Mouse (Mus musculus) erythroid progenitor cell, adult 5-6 weeks (primary cell): Measurements from ENCODE around the gene Cep97. TPM values are rescaled to one million over a fixed set of nuclear protein-coding genes. Genes with fewer than 3 reads are reported as not detected.
A peak's percentile ranks its signal among the peaks of the same experiment; 100 is the strongest.
"Not testable (repeated sequence)": the region's sequence is repeated elsewhere in the genome, so short reads cannot be mapped to it uniquely, and the experiment has no call there.

Source experiments
- ATAC-seq: replicated peaks from 2 replicates; pipeline ENCODE4 v1.8.0; 2016; ENCODE audit warnings: moderate number of reproducible peaks, mild to moderate bottlenecking, moderate TSS enrichment, inconsistent platforms; ENCODE audit not compliant: poor library complexity, low FRiP score, severe bottlenecking
- total RNA-seq, 2 experiments: library from RNA; stranded (forward) in 1 of 2; stranded (reverse) in 1 of 2; fragments of 150-400 nt in 1 of 2; fragments of 186-747, 209-891 nt in 1 of 2; gene quantifications; 2 replicates each; pipeline versions ENCODE4 v1.2.3 to v1.2.4; 2015 to 2017; ENCODE audit warnings: low replicate concordance in 2 of 2

The Cep97 gene
- total RNA-seq, 2 experiments from 2014 or later = 18.2 to 28.1 TPM

DNA sequence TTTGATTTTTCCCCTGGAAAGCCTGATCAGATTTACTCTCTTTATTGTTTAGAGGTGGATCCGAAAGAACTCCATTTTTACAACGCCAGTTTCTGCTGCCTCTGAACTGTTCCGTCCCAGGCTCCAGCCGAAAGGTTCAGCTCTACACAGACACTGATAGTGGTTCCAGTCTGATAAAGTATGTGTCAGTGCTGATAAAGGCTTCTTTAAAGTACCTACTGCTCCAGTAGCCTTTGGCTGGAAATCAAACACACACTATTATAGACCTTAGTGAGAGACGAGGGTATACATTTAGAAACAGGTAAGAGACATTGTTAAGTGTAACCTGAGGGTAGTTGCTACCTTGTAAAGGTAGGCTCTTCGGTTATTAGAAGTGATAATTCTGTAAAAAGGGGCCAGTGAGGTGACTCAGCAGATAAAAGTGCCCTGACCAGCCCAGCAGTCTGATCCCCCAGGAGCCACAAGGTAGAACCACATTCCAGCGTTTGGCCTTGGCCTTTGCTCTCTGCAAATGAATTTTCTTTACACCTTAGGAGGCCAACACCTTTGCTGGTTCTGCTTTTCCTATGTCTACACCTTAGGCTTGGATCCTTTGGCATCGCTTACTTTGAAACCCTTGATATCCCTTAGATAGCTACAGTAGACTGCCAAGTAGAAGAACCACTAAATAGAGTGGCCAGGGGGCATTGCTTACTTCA is 41.1 kb downstream of the Cep97 start:
- no peak for ATAC-seq

- ATAC-seq = no peak
These were observed 42.2 kb downstream of the Cep97 start for GRCm38 (mm10) chr16:55892484-55892883.

DNA sequence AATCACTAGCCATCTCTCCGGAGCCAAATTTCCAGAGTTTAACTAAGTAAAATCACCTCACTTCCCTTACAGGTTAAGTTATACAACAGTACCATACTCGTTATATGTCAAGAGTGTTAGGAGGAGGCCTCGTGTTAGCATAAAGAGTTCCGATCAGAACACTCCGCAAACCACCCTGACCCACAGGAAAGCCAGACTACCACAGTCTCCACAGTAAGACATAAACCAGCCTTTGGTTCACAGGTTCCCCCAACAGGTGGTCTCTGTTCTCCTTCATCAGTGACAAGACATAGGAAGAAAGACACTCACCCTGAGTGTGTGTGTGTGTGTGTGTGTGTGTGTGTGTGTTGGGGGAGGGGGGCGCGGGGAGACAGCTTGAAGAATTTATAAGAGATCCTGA is 43.3 kb downstream of the Cep97 start:
- no peak for ATAC-seq

DNA sequence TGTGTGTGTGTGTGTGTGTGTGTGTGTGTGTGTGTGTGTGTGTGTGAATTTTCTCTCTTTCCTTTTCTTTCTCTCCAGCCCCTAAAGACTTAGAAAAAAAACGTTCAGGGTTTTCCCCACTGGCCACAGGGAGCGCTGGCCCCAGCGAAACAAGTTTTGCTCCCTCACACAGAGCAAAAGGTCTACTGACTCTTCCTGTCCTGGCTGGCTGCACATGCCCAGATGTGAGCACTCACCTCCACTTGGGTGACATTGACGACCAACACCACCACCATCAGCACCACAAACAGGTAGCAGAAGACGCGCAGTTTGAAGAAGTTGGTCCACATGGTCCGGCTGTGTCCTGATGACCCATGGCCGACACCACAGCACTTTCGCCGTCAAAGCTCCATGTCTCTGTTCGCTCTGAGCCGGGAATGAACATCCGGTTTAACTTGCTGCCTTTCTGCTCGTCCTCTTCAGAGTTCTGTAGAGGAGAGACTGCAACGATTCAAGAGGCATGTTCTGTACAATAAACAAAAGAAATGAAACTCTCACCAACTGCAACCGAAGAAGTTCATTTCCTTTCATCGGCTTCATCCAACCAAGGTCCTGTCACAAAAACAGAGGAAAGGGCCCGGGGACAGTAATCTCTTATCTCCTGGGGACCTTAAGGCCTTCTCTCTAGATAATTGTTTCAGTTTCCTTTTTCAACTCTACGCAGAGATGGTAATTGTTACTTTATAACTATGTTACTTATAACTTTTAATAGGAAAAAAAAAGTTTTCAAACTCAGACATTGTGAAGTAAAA is 44.1 kb downstream of the Cep97 start:
- no peak for ATAC-seq

GRCm38 (mm10) chr16:55889451-55889850 is 45.2 kb downstream of the Cep97 start:
- ATAC-seq = no peak

DNA sequence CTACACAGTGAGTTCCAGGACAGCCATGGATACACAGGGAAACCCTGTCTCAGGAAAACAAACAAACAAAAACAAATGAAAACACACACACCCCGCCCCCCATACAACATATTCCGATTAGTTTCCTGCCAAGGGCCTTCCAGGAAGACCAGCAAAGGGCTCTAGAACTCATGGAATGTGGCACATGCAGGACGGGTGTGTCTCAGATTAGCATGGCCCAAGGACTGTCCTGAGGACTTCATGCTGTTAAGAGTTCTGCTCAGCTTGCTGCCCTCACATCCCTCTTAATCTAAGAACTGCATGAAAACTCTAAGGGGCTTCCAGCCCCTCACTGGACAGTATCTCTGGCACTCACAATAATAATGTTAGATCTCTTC is 46.1 kb downstream of the Cep97 start:
- no peak for ATAC-seq

DNA sequence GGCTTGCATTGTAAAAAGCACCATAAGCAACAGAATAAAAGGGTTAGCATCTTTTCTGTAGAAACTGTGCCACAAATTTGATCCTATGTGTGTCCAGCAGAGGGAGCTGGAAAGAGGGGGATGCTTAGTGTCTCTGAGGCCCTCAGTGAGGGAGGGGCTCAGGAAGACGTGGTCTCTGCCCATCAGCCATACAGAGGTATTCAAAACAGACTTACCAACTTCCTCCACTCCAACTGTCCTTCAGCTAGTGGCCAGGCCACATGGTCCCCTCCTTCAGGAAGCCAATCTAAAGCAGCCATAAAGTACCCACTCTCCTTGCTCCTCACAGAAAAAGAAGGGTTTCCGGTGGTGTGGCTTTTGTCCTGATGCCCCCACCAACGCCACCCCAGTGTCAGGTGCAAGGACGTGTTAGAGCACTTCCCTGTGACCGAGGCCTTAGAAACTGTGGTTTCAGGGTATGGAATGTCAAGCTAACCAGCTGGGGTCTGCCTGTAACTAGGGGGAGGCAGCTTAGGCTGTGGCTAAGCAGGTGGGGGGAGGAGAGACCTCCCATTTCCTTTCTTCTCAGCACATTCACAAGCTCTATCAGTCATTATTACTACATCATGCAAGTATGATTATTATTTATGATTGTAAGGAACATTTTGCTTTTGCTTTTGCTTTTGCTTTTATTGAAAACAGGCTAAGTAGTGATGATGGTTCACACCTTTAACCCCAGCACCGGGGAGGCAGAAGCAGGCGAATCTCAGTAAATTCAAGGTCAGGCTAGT is 46.7 kb downstream of the Cep97 start:
- no peak for ATAC-seq

- no peak for ATAC-seq
These were observed 50.4 kb downstream of the Cep97 start for GRCm38 (mm10) chr16:55884246-55884645.

GRCm38 (mm10) chr16:55876025-55876424 is 58.6 kb downstream of the Cep97 start:
- no peak for ATAC-seq

GRCm38 (mm10) chr16:55863832-55864231 is 70.8 kb downstream of the Cep97 start:
- ATAC-seq = no peak

GRCm38 (mm10) chr16:55863149-55863815 is 71.4 kb downstream of the Cep97 start:
- ATAC-seq = peak; percentile 97

DNA sequence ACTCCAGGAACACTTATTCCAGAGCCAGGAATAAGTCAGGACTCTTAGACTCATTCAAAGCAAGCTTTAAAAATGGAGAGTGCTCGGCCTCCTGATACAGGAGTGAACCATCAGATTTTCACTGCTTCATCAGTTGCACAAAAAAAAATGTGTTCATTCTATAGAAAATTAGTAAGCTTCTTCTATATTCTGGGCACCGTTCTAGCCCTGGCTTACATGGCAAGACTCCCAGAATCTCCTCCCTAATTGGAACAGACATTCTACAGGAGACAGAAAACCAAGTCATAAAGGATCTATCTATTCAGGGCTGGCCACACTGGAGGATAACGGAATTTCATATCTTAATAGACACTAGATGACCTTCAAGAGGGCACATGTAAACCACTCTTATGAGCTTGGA is 73.6 kb downstream of the Cep97 start:
- ATAC-seq = no peak

DNA sequence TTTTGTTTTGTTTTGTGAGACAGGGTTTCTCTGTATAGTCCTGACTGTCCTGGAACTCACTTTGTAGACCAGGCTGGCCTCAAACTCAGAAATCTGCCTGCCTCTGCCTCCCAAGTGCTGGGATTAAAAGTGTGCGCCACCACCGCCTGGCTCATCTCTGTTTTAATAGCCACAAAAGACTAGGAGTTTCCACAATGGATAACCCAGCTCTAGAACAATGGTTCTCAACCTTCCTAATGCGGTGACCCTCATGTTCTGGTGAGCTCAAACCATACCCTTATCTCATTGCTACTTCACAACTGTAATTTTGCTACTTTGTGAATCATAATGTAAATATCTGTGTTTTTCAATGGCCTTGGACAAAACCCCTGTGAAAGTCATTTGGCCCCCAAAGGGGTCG is 75.2 kb downstream of the Cep97 start:
- ATAC-seq = not testable (repeated sequence)

DNA sequence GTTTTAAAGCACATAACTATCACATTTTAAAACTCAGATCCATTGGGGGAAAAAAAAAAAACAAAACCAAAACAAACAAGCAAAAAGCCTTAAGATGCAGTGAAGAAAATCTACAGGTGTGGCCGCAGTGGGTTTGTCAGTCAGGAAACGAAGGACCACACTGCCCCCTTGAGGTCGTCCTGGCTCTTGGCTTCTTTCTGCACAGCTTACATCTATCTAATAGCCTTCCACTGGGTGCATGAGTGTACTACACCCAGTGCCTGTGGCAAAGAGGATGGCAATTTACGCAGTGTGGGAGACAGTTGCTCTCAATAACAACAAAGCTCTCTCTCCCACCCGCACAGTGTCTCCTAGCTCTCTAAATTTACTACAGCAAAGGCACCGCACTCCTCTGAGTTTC is 76.2 kb downstream of the Cep97 start:
- ATAC-seq = peak; percentile 73

DNA sequence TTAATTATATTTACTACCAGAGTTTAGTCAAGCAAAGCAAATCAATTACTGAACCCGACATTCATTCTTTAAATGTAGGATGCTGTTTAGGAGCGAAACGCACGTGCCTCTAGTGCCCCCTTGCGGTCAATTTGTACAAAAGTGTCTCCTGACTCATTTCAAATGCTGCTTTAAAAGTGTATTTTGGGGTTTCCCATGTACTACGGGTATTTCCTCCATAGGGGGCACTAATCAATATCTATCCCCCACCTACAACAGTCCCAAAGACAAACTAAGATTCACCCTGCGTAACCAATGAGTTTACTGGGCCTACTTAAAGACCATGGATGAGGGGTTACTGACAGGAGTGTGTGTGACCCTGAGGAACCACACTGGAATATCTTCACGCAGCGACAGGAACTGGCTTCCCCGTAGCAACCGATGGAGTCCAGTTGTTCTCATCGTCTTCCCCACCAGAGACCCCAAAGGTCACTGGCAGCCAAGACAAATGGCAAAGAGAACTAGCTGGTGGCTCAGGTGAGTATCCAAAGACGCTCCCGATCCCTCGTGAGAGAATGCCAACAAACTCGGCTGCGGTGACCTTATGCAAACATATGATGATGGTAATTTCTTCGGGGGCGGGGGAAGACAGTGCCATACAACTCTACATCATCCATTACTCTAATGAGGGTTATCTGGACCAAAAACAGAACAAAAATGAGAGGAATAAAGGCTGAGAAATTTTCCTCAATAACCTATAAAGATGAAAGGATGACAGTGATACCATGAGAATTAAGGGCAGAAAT is 81.5 kb downstream of the Cep97 start:
- ATAC-seq = peak; percentile 59; the same call in 1 of the 2 replicates

GRCm38 (mm10) chr16:55852515-55852914 is 82.1 kb downstream of the Cep97 start:
- no peak for ATAC-seq

DNA sequence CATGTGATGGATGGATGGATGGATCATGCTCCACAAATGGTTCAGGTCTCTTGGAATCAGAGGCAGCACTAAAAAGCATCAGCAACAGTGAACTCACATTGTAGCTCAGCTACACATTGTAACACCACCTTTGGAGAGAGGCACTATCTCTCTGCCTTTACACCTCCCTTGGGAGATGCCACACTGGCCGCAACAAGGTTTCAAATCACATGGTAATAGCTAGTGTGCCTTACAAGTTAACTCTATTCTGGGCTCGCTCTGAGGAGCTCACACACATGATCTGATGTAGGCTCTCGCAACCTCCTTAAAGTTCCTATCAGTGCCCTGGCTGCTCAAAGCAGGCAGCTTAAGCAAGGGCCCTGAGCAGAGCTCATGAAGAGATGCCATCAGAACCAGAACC is 84.2 kb downstream of the Cep97 start:
- no peak for ATAC-seq
